Mouse (Mus musculus) cerebellum, adult 18-20 months (tissue): ENCODE measurements around the gene Smarcc1.
"Not testable (repeated sequence)": the region's sequence is repeated elsewhere in the genome, so short reads cannot be mapped to it uniquely, and the experiment has no call there.

Experiments used
- DNase-seq, 2 experiments: peaks; one replicate each; pipeline ENCODE4 v3.0.0; 2021

Smarcc1 gene

DNA sequence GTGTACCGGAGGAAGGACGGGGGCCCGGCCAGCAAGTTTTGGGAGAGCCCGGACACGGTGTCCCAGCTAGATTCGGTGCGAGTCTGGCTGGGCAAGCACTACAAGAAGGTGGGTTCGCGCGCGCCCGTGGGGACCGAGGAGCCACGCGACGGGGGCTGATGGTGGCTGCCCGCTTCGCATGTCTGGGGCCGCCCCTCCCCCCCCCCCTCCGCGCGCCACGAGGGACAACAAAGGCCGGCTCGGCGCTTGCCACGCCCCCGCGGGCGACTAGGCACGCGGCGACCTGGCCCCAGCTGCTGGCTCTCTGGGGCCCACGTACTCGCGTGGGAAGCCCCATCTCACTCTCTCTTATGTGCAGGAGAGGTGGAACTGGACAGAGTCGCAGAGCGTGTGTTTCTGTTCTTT lies 14.7 kb downstream of the Smarcc1 start:
- no peak for DNase-seq

DNA sequence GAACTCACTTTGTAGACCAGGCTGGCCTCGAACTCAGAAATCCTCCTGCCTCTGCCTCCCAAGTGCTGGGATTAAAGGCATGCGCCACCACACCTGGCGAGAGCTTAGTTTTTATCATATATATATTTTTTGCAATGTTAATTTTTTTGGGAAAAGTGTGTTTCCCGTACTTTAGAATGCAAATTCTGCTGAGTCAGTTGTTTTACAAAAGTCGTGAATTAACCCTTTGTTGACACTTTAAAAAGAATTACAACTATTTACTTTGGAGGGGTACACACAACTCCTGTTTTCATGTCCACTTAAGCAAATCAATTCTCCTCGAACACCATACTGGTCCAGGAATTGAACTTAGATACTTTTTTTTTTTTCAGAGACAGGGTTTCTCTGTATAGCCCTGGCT lies 15.4 kb downstream of the Smarcc1 start:
- DNase-seq, result no peak

DNA sequence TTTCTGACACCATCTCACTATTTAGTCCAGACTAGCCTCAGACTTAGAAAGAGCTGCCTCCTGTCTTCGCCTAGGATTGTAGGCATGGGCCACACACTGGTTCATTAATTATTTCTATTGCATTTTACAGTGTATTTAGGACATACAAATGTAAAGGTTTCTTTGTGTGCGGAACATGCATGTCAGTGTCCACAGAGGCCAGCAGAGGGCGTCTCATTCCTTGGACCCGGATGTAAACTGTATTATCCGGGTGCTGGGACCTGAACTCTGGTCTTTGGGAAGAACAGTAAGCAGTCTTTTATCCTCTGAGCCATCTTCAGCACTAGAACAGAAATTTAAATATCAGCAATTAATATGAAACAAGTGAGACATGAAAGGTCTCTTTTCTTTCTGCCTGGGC lies 16.7 kb downstream of the Smarcc1 start:
- DNase-seq, result no peak

DNA sequence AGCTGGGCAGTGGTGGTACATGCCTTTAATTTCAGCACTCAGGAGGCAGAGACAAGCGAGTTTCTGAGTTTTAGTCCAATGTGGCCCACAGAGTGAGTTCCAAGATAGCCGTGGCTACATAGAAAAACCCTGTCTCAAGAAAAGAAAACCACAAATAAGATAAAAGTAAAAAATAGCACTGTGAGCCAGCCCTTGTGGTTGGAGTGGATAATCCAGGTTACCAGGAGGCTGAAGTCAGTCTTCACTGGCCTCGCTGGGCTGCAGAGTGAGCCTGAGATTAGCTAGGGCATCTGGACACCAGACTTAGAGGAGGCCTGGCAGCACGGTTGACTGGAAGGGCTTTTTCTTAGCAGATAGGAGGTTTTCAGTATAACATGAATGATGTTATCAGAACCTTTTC lies 21.6 kb downstream of the Smarcc1 start:
- DNase-seq, result no peak

DNA sequence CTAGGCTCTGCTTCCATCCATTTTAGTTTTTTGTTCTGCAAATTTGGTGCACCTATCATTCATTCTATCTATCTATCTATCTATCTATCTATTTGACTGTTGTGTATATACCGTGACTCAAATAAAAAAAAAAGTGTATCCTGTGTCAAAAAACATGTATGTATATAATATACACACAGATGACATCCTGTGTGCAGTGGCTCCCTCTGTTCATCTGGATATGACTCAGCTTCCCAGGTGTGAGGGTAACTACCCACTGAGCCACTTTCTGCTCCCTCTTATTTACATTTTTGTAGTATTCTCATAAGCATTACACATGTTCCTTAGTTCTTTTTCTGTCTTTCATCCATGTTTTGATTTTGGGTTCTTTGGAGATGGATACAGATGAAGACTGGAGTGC lies 24.6 kb downstream of the Smarcc1 start:
- no peak for DNase-seq

DNA sequence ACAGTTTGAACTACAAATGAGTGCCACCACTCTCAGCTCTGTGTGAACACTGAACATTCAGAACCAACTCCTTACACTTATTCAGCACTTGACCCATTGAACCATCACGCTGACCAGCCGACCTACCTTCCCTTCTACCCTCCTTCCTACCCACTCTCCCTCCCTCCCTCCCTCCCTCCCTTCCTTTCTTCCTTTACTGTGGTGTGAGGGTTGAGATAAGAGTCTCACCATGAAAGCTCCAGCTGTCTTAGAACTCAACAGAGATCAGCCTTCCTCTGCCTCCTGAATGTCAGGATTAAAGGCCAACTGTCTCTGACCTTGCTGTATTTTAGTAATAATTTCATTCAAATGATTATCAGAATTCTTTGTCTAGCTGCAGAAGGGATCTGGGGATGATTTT lies 31.1 kb downstream of the Smarcc1 start:
- no peak for DNase-seq

DNA sequence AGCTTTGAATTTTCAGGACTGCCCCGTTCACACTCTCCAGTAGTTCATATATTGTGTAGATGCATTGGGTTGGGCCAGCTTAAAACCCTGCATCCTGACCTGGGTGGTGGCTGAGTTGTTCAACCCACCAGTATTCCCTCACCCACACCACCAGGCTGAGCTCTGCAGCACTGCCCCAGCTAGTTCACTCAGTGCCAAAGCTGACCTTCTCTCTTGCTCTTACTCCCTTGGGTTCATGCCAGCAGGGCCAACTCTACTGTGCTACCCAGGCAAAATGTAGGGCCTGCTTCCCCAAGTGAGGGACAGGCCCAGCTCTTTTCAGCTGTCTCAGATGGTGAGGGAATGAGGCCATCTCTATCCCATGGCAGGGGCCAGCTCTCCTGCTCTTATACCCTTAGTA lies 41.5 kb downstream of the Smarcc1 start:
- DNase-seq, result peak in 1 of 2 experiments; percentile 6

DNA sequence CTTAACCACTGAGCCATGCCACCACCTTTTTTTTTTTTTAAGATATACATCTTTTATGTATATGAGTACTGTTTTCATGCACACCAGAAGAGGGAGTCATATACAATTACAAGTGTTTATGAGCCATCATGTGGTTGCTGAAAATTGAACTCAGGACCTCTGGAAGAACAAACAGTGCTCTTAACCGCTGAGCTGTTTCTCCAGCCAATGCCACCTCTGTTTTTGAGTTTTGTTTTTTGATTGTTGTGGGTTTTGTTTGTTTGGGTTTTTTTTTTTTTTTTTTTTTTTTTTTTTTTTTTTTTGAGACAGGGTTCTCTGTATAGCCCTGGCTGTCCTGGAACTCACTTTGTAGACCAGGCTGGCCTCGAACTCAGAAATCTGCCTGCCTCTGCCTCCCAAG lies 43.0 kb downstream of the Smarcc1 start:
- DNase-seq, result not testable (repeated sequence)

DNA sequence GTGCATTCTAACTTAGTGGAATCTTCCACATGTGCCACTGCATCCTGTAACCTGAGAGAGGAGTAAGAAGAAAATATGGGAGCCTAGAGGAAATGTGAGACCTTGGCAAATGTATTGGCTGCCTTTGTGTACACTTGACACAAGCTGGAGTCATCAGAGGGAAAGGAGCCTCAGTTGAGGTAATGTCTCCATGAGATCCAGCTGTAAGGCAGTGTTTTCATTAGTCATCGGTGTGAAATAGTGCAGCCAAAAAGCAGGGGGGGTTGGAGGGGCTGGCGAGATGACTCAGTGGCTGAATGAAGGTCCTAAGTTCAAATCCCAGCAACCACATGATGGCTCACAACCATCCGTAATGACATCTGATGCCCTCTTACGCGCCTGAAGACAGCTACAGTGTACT lies 44.9 kb downstream of the Smarcc1 start:
- DNase-seq, result no peak

DNA sequence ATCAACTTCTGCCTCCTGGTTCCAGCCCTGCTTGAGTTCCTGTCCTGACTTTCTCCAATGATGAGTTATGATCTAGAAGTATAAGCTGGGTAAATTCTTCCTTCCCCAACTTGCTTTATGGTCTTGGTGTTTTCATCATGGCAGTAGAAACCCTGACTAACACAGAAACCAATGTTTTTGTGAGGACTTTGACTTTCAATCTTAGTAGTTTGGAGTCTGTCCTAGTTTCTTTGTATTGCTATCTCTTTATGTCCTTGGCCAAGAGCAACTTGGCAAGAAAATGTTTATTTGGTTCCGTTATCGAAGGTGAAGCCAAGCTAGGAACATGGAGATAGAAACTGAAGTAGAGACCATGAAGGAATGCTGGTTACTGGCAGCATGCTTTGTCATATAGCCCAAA lies 45.6 kb downstream of the Smarcc1 start:
- DNase-seq, result no peak

DNA sequence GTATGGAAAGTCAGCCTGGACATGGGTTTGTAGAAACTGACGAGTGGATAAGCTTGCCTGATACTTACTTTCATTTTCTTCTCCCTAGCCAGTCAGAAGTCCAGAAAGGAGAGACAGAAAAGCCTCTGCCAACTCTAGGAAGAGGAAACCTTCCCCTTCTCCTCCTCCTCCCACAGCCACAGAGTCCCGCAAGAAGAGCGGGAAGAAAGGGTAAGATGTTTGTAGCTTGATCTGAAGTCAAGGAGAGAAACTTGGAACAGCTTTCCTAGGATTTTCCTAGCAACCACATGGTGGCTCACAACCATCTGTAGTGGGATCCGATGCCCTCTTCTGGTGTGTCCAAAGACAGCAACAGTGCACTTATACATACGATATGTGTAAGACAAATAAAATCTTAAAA lies 53.4 kb downstream of the Smarcc1 start:
- peak in 1 of 2 experiments; percentile 7 for DNase-seq

DNA sequence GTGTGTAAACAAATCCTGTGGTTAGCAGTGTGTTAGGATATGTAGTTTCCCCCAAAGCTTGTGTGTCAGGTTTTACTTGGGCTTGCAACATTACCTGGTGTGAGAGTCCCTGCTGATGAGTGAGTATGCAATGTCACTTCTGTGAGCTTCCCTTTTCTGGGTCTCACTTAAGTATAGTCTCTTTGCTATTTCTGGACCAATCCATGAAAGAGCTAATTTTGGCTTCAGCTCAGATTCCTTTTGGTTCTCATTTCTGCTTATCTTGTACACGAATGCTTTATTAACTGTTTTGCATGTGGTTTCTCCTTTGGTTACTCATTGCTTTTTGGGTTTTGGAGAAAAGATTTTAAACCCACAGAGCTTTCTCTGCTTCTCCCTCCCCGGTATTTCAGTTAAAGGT lies 82.4 kb downstream of the Smarcc1 start:
- DNase-seq, result no peak

DNA sequence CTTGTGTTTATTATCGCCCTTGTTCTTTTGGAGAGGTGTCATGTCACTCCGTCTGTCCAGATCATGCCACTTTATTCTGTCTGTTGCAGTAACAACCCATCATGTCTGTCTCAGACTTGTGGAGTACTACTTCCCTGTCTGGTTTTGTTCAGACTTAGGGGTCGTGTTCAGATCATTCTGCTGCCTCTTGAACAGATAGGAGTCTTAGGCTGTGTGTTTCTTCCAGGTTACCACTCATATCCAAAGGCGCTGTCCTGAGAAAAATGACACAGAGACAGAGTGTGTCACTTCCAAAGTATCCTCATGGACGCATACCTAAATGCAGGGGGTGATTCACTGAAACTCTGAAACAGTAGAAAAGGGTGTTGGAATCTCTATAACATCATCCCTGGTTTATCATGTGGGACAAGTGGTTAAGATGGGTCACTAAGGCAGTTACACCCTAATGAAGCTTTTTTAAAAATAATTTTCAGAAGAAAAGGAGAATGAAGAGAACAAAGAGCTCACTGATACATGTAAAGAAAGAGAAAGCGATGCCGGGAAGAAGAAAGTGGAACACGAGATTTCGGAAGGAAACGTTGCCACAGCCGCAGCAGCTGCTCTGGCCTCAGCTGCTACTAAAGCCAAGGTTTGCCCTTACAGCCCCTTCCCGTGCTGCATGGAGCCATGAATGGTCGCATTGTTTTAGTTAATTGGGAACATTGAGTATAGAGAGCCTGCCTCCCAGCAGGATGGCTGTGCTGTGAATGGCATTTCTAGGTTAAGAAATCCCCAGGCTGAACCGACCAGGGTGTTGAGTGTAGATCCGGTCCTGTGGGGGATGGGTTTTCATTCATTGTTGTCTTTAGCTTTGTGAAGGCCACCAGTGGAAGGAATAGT lies 88.3 kb downstream of the Smarcc1 start:
- peak; percentile 14 to 15 for DNase-seq

DNA sequence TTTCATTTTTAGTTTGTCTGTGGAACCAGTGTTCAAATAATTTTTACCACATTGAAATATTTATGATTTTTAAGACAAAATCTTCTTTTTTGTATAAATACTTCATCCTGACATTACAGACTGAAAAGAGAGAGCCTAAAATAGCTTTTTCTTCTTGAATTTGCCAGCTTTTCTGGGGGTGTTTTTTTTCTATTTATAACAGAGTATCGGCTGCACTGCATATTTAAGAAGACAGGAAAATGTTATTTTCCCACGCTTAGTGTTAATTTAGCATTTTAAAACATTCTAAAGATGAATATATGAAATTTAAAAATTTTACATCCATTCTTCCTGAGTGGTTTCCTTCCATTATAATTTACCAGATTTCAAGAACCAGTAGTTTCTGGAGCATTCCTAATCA lies 88.9 kb downstream of the Smarcc1 start:
- DNase-seq, result no peak

DNA sequence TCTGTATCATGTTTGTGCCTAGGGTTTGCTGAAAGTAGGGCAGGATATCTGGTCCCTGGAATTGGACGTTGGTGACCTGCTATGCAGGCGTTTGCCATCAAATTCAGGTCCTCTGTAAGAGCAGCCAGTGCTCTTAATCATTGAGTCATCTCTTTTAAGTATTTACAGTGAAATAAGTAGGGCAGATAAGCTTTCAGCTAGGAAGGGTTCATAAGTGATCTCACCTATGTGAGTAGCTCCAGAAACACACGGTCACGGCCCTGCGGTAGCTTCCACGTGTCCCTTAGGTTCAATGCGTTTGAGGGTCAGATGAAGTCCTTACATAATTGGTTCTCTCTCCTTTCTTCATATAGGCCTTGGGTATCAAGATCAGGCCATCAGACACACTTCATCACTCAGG lies 90.8 kb downstream of the Smarcc1 start:
- no peak for DNase-seq

DNA sequence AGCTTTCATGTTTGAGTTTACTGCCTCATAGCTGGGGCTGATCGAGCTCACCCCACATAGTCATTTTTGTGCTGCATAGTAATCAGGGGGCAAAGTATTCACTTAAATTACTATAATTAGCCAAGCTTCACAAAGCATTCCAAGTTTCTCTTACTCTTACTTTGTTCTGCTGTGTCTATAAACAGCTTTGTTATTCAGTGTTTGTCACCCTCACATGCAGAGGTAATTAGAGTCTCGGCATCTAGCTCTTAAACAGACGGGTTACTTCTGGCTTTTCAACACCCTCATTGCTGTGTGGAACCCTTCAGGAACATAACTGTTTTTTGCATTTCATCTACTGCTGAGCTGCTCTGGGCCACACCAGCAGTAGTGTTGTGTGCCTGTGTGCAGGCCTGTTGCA lies 91.5 kb downstream of the Smarcc1 start:
- no peak for DNase-seq

DNA sequence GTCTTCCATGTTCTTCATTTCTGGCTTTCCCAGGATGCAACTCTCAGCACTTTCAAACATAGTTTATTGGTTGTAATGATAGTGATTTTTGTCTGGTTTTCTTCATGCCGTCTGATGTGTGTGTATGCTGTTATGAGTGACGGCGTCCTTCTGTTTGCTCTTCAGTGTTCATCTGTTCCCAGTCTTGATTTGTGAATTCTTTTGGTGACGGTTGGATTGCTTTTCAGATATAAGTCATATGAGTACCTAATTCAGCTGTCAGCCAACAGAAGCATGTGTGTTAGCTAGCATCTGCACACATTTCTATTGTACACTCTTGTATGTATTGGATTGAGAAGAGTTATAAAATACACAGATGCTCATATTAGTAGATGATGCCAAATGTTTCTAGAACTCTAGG lies 106.8 kb downstream of the Smarcc1 start:
- DNase-seq, result no peak

DNA sequence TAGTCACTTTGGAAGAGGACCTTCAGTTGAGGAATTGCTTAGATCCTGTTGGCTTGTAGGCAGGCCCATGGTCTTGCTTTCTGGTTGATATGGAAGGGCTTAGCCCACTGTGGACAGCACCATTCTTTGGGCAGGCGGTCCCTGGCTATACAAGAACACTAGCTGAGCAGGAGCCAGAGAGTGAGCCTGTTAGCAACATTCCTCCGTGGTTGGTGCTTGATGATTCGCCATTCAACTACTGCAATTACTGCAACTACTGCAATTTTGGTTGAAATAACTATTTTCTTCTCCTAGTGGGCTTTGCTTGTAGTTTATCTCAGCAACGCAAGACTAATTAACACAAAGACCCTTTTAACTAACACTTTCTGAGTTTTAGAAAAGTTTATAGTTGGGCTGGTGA lies 108.7 kb downstream of the Smarcc1 start:
- DNase-seq, result no peak

DNA sequence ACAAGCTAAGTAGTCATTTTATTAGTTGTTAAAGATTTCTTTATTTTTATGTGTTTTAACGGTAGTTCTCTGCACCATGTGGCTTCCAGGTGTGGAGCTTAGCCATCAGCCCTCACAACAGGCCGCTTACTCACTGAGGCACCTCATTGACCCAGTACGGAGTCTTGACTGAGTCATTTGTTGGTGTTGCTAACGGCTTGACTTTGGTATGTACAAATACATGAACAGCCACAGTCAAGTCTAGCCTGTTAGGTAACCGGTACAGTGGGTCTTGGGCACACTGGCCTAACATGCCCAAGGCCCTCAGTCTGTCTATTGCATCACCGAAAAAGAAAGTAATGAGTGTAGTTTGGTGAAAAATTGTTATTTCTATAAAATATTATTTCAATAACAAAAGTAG lies 111.2 kb downstream of the Smarcc1 start:
- DNase-seq, result no peak

DNA sequence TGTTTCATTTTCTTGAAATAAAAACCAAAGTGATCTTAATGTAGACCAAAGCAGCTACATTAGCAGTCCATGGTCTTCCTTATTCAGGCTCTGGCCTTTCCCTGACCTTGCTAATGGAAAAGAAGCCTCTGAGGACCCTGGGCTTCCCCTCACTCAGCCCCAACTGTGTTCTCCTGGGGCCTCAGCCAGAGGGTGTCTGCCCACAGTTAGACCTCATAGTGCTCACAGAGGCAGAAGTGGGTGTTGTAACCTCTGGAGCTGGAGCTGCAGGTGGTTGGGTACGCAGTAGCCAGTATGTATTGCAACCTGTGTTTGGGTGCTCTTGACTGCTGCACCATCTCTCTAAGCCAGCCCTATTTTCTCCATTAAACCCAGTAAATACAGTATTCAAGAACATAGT lies 111.6 kb downstream of the Smarcc1 start:
- DNase-seq, result no peak

DNA sequence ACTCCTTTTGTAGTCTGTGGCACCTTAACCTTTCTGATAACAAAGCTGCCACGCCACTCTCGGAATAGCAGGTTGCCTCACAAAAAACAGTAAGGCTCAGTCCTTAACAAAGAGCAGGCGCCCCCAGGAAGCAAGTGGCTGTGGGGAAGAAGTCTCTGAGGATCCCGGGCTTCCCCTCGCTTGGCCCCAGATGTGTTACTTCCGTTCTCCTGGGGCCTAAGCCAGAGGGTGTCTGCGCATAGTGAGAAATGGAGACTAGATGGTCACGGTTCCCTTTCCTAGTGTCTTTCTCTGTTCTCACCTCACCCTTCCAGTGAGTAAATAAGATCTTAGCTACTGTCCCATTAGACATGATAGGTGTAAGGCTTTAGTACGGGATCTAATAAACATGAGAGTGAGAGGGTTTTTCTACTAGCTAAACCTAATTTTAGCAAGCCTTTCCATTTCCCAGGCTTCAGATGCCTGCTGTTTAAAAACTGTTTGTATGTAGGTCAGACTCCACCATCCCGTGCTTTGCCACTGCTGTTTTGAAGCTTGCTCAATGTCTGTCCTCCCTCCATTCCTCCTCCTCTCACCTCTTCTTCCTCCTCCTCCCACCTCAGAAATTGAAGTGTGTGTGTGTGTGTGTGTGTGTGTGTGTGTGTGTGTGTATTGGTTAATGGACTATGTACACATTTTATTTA lies 112.2 kb downstream of the Smarcc1 start:
- DNase-seq, result peak; percentile 39 to 46

DNA sequence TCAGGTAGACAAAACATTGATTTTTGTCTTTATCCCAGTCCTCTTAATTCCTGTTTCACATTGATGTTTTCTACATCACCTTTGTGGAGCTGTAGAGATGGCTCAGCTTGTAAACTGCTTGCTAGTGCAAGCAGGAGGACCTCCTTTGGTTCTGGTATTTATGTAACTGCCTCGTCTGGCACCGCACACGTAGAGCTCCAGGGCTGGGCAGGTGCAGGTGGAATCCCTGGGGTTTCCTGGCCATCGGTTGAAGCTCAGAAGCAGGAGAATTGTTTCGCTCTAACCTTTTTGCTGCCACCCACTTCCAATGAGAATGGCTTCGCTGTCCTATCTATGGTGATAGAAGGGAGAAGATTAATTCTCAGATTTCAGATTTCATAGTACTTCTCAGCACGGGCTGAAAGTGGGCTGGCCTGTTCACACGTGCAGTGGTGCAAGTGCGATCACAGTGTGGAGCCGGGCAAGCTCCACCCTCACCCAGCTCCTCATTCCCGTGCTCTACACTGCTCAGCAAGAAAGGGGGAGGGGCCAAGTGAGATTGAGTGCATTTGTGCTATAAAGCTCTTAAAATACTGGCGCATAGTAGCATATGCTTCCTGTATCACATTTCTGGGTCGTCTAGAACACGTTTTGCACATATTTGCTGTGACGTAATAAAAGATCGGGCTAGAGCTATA lies 113.0 kb downstream of the Smarcc1 start:
- DNase-seq, result peak; percentile 83 to 90

DNA sequence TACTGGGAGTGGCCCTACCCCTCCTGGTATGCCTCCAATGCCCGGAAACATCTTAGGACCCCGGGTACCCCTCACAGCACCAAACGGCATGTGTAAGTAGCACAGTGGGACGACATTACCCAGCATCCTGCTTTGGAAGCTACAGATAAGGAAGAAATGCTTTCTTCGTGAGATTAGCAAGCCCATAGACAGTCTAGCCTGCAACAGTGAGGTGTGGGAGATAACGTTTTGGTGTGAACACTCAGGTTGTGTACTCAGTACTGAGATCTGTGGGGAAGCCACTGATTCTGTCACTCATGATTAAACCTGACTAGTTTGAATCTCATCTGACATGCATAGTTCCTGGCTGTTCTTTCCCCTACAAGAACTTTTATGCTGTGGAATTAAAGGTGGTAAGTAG lies 117.5 kb downstream of the Smarcc1 start:
- no peak for DNase-seq
